Mouse (Mus musculus) layer of hippocampus, postnatal 36 days (tissue): ENCODE results near the gene Capn11. TPM values are rescaled to one million over a fixed set of nuclear protein-coding genes. Genes with fewer than 3 reads are reported as not detected.

Experiments
- DNase-seq, 2 experiments: peaks; one replicate each; pipeline ENCODE4 v3.0.0; 2022
- total RNA-seq, 2 experiments: library from RNA; stranded (reverse); gene quantifications; 2 replicates each; pipeline ENCODE4 v1.2.3; 2021

The Capn11 gene
- total RNA-seq, 2 experiments from 2014 or later = 0.22 to 1.4 TPM

DNA sequence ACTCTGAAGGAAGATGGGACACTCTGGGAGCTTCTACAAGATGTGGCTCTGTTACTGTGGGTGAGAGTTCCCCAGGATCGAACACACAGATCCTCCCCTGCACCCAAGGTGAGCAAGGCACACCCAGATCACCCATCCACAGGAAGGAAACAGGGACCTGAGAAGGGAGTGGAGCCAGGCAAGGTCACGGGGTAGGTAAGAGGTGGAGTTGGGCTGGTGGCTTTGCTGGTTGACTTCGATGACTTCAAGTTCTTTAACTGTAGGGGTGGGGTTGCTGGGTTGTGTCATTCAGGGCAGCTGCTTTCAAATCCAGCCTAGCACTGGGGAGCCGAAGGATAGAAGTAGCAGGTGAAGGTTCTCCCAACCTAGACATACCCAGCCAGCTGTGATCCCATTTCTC, 23.7 kb upstream of the Capn11 start:
- DNase-seq = no peak

DNA sequence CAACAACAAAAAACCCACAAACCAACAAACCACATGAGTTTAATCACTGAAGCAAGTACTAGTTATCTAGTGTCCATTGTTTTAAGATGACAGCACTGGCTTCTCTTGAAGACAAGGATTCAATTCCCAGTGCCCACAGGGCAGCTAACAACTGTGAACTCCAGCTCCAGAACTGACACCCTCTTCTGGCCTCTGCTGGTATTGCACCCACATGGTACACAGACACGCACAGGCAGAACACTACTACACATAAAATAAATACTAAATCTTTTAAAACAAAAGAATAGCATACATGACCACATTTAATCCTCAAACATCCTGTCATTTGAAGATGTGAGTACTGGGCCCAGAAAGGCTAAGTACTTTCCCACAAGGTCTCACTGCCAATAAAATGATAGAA, 22.5 kb upstream of the Capn11 start:
- no peak for DNase-seq

DNA sequence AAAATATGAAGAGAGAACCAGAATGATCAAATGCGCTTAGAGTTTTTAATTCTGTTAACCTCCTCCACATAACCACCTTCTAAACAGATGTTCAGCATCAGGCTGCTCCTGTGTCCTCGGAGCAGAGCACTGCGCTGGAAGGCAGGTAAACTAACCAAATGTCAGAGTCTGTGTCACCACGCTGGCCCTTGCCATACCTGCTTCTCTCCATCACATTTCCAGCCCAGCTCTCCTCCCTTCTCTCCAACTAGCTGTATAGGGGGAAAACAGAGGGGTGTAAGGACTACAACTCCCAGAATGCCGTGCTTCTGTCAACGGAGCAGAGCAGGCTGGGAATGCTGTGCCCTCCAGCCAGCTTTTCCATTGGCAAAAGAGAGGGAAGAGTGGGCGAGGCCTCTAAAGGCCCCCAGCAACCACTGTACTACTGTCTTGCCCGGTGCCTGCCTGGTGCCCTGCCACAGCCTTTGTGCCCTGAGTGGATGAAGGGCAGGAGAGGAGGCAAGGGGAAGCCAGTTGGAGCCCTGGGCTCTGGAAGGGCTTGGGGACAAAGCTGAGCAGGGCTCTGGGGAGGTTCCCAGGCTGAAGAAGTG, 21.4 kb upstream of the Capn11 start:
- peak; percentile 70 to 74 for DNase-seq

DNA sequence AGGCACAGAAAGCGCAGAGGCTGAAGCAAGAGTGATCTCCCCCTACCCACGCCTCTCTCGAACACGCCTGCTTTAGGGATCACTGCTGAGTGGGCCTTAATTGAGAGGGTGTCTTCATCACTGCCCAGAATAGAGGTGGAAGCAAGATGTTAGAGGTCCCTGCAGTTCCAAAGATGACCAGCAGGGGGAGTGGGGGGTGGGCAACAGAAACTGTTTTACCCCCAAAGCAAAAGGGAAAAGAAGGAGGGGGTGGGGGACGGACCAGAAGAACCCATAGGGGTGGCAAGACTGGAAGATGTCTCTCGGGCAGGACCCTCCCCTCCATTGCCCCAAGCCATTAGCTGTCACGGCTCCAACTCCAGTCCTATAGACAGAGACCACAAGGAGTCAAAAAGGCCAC, 19.0 kb upstream of the Capn11 start:
- DNase-seq = peak in 1 of 2 experiments; percentile 41

DNA sequence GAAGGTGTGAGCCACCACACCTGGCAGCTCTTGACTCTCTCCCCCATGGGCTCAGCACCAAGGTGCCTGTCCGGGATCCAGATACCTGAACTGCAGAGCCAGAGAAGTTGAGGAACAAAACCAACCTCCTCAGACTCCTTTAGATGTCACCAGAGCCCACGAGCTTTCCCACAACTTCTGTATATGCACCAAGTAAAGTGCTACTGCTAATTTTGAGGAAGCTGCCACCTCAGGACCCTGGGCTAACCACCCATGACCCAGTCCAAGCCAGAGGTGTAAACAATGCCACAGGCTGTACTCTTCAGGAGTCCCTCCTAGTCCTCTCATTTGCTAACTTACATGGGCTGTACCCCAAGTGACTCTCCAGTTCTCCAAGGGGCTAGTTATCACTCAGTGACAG, 13.5 kb upstream of the Capn11 start:
- DNase-seq = no peak

DNA sequence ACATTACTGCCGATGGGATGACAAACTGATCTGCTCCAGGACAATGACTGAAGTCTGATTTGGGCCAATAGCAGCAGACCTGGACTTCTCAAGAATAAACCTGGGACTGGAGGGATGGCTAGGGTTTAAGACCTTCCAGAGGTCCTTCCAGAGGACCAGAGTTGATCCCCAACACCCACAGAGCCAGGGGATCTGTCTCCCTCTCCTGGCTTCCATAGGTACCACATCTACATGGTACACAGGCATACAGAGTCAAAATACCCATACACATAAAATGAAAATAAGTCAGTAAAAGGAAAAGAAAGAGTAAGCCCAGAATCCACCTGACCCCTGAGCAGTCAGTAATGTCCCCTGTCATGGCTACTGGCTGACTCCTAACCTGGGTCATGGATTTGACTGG, 12.7 kb upstream of the Capn11 start:
- no peak for DNase-seq

DNA sequence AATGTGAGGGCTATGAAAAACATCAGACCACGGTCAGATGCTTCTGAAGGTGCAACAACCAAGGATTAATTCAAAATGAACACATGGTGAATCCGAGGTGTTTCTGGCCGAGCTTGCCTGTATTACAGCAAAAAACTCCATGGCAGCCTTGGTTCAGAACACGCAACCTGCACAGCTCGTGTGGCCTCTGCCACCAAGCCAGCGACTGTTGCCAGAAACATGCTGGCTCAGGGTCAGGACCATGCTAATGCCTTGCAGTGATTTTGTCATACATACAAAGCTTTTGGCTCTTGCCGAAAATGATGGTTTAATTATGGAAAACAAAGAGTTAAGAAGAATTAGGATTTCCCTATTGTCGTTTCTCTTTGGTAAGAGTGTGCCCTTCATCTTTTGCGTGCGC, 8.9 kb upstream of the Capn11 start:
- DNase-seq = no peak

DNA sequence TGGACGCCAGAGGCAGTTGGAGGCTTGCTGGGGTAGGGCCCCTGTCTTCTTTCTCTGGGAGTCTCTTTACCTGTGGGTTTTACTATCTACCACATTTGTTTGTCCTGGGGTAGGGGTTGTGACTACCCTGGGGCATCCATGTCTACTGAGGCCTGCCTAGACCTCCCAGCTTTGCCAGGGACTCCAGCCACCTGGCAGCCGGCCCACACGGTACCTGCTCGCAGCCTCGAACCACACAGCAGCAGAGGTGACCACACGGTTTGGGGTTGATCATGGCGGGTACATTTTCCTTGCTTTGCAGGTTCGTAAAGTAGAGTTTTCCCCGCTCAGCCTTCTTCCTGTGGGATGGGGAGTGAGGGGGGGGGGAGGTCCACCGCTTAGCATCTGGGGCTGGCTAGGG, 8.4 kb upstream of the Capn11 start:
- DNase-seq = no peak

DNA sequence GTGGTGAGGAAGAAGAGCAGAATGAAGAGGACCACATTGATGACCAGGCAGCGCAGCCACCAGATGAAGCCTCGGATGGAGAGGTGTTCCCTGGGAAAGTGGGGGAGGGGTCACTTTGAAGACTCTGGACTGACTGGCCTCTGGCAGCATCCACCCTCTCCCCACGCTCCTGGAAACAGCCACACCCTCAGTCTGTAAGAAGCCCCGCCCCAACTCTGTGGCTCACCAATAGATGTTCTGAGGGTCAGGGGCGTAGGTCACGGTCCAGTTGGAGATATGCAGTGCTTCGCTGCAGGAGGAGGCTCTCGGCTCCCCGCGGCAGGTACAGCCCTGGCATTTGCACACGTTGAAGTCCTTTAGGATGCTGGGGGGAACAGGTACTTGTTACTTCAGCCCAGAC, 7.0 kb upstream of the Capn11 start:
- no peak for DNase-seq

DNA sequence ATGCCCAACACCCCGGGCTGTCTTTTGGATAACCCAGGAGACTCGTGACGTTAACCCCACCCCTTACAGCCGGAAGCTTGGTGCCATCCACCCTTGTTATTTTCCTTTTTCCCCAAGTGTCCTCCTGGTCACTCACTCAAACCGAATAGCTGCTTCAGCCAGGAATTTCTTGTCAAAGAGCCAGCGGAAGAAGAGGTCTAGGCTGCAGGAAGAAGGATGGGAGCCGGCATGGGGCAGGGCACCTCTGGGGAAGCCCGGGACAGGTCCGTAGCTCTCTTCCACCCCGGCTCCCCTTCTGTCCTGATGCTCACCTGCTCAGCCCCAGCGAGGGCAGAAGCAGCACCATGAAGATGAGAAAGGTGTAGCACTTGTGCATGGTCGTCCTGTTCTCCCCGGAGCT, 5.5 kb upstream of the Capn11 start:
- no peak for DNase-seq

DNA sequence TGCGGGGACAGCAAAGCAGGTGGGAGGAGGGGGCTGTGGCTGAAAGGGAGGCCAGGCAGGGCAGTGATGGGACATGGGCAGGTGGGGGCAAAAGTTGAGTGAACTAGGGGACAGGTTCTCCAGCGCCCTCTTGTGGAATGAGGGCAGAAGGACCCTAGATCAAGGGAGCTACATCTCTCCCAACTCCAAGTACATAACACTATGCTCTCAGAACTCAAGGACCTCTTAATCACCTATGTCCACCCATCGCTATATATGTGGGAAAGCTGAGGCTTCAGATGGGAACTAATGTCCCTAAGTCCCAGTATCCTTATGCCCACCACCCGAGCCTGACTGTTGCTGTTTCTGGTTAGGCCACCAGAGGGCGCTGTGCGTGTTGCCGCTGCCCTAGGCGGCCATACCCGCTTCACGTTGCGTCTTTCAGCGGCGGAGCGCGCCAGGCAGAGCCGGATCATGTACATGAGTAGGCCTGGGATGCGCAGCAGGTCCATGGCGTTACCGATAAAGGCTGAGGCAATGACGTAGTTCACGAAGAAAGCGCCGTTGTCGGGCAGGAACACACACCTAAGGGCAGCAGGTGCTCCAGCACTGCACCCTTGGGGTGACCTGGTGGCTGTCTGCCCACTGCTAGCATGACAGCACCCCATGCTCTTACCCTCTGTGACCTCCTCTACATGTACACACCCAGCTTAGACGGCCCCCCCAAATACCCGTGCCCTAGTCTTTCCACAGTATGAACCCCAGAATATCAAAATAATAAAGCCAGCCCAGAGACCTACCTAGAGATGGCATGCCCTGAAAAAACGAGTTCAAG, 4.2 kb upstream of the Capn11 start:
- peak; percentile 74 to 78 for DNase-seq

DNA sequence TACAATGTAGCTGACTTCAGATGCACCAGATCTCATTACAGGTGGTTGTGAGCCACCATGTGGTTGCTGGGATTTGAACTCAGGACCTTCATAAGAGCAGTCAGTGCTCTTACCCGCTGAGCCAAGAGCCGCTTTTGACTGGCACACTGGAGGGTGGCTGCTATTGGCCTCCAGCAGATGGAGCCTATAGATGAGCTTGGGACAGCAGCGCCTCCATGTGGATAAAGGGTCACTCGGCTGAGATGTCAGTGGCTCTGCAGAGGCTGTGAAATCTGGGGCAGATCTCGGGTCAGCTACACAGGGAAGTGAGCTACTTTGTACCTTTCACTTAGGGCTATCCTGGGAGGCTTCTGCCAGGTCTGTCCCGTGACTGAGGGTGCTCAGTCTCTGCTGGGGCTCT, 3.3 kb downstream of the Capn11 start:
- no peak for DNase-seq

DNA sequence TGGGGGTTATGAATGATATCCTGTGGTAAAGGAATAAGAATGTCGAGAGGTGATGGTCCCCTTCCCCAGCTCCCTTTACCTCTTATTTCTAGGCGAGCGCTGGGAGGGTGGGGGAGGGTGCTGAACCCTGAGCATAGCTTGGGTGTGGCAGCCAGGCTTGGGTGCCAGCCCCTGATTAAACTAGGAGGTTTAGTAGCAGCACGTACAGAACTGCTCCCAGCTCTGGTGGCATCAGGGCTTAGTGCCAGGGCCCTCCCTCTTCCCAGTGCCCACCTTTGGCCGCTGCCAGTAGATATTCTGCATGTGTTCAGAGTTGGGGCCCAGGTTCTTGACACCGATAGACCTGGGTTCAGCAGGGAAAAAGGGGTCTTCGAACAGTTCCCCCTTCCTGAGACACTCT, 5.9 kb downstream of the Capn11 start:
- no peak for DNase-seq

DNA sequence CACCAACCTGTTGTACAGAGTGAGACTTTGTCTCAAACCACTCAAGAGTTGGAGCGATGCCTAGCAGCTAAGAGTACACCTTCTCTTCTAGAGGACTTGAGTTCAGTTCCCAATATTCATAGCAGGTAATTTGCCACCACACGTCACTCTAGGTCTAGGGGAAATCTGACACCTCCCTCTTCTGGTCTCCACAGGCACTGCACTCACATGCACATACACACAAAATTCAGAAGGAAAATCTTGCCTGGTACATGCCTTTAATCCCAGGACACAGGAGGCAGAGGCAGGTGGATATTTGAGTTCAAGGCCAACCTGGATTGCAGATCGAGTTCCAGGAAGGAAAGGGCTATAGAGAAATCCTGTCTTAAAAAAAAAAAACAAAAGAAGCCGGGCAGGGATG, 14.9 kb downstream of the Capn11 start:
- no peak for DNase-seq

DNA sequence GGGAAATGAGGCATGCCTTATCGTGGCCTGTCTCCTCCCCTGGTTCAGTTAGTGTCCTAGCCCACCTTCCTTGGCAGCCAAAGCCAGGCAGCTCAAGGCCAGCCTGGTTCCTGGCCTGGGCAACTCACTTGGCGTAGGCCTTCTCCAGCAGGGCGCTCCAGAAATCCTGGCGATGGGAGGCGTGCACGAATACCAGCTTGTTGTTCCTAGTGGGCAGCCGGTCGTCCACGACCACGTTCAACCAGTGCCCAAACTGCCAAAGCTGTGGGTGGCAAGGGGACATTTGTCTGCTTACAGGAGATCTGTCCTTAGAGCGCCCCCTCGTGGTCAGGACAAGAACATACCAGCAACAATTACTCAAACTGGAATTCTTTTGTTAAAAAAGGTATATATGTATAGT, 16.4 kb downstream of the Capn11 start:
- DNase-seq = peak; percentile 48 to 57

DNA sequence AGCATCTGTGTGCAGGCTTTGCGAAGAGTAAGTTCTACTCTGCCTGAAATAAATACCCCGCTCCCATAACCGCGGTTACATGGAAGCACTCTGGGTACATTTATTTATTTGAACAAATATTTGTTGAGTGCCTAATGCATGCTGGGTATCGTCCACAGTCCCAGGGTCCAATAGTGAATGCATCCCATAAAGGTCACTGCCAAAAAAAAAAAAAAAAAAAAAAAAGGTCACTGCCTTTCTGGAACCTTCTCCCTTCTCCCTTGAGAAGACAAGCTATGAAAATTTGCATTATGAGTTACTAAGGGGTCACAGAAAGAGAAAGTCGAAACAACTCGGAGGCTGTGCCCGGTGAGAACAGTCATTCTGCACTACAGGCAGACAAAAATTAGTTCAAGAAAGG, 17.1 kb downstream of the Capn11 start:
- no peak for DNase-seq

DNA sequence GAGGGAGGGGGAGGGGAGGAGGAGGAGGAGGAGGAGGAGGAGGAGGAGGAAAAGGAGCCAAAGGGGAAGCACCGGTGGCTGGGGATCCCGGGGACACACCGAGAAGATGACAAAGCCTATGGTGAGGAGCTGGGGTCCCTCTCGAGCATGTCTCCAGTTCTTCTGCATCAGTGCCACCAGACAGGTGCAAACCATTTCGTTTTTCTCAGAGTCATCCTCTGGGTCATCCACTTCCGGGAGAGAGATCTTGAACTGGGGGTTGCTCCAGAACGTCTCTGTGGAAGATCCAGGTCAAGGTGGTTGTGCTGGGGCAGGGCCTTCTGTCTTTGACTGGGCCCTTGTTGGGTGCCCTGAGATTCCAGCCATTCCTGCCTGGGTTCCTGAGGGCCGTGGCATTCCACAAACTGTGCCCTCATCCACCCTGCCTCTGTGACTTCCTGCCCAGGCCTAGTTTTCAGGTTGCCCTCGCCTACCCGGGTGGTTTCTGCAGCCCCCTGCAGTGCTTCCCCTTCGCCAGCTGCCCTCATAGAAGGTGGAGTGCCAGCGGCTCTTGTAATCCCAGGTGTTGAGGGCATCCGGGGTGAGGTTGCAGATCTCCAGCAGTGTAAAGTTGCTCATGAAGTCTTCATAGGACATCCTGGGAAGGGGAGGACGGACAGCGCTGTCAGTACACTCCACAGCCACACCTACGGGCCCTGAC, 20.4 kb downstream of the Capn11 start:
- DNase-seq = no peak

DNA sequence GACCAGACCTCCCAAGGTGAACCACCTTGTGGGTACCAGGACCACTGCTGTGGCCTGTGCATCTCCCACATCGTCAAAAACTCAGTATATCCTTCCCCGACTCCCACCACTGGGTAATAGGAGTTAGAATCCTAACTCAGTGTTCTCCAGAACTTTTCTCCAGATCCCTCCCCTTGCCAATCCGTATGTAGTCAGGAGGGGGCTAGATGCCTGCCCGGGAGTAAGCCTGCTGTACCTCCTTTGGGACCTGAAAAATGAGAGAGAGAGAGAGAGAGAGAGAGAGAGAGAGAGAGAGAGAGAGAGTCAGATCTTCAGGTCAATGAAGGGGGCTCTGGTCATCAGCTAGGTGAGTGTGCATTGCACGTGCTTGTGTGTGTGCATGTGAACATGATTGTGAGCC, 25.1 kb downstream of the Capn11 start:
- no peak for DNase-seq

DNA sequence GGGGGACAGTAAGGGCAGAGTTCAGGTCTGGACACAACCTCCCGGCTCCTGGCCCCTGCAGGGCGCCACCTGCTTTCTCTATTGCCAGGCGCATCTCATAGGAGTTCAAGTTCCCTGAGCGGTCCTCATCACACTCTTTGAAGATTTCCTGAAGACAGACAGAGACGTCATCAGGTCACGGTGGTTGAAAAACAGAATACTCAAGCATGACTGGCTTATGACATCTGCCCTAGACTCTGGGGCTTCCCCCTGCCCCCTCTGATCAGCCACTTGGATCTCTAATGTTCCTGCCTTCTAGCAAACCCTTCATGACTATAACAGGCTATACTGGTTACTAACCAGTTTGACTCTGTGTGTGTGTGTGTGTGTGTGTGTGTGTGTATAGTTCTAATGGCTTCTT, 27.2 kb downstream of the Capn11 start:
- no peak for DNase-seq

DNA sequence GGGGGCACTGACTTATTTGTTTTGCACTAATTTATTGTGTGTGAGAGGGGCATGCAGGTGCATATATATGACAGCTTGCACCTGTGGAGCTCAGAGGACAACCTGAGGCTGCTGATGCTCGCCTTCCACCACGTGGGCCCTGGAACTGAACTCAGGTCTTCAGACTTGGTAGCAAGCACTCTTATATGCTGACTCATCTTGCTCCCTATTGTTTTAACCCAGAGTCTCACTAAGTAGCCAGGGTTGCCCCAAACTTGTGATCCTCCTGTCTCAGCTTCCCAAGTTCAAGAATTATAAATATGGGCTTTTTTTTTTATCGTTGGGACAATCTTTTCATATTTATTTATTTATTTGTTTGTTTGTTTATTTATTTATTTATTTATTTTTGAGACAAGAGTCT, 28.1 kb downstream of the Capn11 start:
- DNase-seq = no peak

DNA sequence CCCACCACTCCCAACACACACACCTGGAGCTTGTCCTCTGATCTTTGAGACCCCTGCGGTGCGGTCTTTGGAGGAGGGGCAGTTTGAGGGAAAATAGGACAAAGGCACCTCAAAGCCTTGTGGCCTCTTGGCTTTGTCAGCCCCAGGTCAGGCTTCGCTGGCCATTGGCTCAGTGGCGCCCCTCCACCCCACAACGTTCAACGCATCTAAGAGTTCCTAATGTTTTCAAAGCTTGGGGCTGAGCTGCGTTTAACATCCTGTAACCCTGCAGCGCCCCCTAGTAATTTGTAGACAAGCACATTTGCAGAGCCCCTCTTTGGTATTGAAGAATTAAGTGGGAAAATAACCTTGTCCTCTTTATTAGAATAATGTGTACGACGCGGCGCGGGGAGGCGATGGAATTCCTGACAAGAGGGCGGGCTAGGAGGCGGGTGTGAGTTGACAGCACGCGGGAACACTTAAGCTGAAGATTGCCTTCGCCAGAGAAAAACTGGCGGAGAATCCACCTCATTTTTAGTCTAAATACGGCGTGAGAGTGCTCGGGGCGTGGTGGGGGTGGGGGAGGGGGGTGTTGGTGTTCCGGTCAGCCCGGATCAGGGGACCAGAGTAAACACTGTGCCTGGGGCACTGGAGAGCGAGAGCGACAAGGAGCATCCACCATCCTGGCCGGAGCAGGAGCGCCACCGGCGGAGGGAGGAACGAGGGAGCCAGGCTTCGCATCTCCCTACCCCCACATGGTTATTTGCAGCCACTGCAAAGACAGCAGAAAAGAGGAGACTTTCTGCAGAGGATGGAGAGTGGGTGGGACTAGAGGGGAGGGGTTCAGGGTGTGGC, 29.0 kb downstream of the Capn11 start:
- peak; percentile 52 to 57 for DNase-seq

DNA sequence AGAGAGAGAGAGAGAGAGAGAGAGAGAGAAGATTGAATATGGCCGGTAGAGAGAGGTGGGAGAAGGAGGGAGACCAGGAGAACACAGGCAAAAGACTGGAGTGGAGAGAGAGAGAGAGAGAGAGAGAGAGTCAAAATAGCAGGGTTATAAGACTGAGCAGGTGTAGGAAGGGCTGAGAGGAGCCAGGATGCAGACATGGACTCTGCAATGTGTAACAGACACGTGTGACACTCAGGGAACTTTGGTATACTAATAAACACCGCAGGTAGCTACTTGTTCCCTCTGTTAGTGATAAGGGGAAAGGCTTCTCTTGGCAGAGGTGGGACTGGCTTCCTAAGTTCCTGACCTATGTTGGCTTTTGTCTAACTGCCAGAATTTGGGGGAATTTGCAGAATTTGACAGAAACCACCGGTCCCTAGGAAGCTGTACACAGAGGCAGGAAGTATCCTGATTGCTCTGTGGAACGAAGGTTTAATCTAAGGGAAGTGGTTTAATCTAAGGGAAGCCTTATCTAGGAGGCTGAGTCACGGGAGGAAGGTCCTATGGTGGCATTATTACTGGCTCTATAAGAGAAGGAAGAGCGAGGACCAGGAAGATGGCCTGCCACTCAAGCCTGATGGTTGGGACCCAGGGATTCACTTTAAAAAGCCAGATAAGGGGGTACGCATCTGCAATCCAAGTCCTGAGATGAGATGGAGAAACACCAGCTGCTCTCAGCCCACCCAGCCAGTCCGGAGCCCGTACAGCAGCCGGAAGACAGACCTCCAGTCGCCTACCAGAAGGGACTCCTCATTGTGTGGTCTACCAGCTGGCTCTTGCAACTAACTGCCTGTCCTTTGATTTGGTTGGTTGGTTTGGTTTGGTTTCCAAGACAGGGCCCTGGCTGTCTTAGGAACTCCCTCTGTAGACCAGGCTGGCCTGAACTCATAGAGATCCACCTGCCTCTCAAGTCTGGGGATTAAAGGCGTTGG, 30.0 kb downstream of the Capn11 start:
- no peak for DNase-seq
